Mouse (Mus musculus): ENCODE measurements around the gene Olfm4.

The Olfm4 gene

DNA sequence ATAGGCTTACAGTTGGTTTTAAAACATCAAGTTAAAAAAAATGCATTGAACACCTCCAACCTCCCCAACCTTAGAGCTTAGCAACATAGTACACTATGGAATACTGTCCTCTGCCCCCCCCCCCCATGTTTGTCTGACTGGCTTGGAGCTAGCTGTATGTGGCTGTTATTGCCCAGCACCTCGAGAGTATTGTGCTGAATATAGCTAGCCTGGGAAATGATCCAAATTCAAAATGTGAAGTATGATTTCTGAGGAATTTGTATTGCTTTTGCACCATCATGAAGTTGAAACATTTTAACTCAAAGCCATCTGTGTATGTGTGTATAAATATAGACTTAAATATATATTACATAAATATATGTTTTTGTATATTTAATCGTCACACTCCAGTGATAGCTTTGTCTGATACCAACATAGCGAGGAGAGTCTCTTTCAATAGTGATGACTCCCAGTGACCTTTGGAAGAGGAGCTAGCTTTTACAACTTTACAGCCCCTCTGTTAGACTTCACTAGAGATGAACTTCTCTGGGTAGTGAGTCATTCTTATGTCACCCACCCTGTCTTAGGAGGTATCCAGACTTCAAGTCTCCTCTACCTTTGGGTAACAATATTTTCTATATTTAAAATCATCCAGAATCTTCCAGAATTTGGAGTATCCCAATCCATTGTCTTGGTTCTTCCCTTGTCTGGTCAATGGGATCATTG is 45.6 kb downstream of the Olfm4 start:
- DNase-seq (ENCODE audit: low spot score): no peak

GRCm38 (mm10) chr14:80039645-80040272 is 55.9 kb downstream of the Olfm4 start:
- DNase-seq (ENCODE audit: low spot score): no peak

- no peak for DNase-seq (ENCODE audit: low spot score)
Measured at GRCm38 (mm10) chr14:80046104-80046734, 62.3 kb downstream of the Olfm4 start.

- DNase-seq (ENCODE audit: low spot score): no peak
Measured at GRCm38 (mm10) chr14:80047368-80048101, 63.7 kb downstream of the Olfm4 start.

DNA sequence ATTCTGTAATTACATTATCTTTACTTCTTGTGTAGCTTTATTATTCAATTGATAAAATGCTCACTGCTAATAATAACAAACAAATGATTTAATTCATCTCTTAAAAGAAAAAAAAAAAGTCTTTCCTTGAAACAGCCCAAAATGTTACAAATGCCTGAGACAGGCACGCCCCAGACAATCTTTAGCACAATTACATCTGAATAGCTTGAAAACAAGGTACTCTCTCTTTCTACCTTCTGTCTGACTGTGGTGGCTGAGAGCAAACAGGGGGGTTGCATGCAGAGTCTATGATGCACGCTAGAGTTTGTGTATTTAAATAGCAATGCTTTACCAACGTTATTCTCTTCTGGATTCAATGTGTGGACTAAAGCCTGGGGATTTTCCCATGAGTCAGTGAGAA is 71.8 kb downstream of the Olfm4 start:
- DNase-seq (ENCODE audit: low spot score): no peak

DNA sequence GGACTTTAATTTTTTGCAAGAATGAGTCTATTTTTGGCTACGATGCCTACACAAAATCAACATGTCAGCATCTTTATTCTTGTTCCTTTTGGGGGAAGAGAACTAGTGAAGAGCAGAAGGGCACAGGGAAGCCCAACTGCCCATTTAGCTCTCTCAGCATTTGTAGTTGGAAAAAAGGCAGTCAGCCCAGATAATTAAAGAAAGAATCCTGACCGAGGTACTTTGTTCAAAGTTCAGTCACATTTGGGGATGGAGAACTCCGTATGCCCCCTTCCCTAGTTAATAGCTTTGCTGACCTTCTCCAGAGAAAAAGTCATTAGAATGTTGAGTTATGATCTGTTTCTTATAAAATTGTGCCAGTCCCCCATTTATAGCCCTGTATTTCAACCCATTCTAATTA is 77.8 kb downstream of the Olfm4 start:
- no peak for DNase-seq (ENCODE audit: low spot score)

- no peak for DNase-seq (ENCODE audit: low spot score)
Measured at GRCm38 (mm10) chr14:80062896-80063295, 79.0 kb downstream of the Olfm4 start.

DNA sequence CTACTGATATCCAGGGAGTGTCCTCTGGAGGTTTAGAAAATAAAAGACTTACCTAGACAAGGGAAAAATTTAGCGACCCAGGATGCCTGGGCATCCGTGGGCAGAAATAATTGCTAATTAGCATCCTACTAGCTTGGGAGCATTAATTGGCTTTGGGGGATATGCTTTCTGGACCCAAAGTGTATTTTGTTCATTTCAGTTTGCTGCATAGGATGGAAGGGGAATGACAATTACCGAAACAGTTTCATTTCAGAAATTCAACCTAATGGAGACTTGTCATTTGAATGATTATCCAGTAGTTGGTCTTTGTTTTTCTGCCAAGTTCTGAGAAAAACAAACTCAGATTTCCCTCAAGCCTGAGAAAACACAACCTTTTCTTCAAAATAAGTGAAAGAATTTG is 86.7 kb downstream of the Olfm4 start:
- DNase-seq (ENCODE audit: low spot score): no peak
